Mouse (Mus musculus) intestine, embryonic 15.5 days (tissue): ENCODE data around the gene Ccdc163. TPM values are rescaled to one million over a fixed set of nuclear protein-coding genes. Genes with fewer than 3 reads are reported as not detected.
A peak's percentile ranks its signal among the peaks of the same experiment; 100 is the strongest.
"Not testable (repeated sequence)": the region's sequence is repeated elsewhere in the genome, so short reads cannot be mapped to it uniquely, and the experiment has no call there.

ENCODE experiments used
- ATAC-seq: fragments of 200-750 bp; cut with Nextera tagmentation; 2 replicates; pipeline ENCODE4 v1.8.0; 2017; ENCODE audit warnings: moderate TSS enrichment, moderate library complexity
- H3K27ac ChIP-seq: fragments of 300-500 bp; sonication (generic); 2 replicates; pipeline ENCODE4 v1.5.1; 2015; ENCODE audit warnings: mild to moderate bottlenecking, inconsistent platforms
- H3K27me3 ChIP-seq: fragments of 300-500 bp; sonication (generic); replicated peaks from 2 replicates; pipeline ENCODE4 v1.6.1; 2015; ENCODE audit warnings: inconsistent platforms
- H3K36me3 ChIP-seq: fragments of 300-500 bp; sonication (generic); 2 replicates; pipeline ENCODE4 v1.6.1; 2015; ENCODE audit warnings: inconsistent platforms
- H3K4me1 ChIP-seq: fragments of 300-500 bp; sonication (generic); replicated peaks from 2 replicates; pipeline ENCODE4 v1.6.1; 2015; ENCODE audit warnings: inconsistent platforms
- H3K4me2 ChIP-seq: fragments of 300-500 bp; sonication (generic); replicated peaks from 2 replicates; pipeline ENCODE4 v1.6.1; 2015; ENCODE audit warnings: mild to moderate bottlenecking, inconsistent platforms
- H3K4me3 ChIP-seq: fragments of 300-500 bp; sonication (generic); replicated peaks from 2 replicates; pipeline ENCODE4 v1.5.1; 2015; ENCODE audit warnings: inconsistent platforms
- H3K9ac ChIP-seq: fragments of 300-500 bp; sonication (generic); 2 replicates; pipeline ENCODE4 v1.6.1; 2015; ENCODE audit warnings: inconsistent platforms
- H3K9me3 ChIP-seq: fragments of 300-500 bp; sonication (generic); 2 replicates; pipeline ENCODE4 v1.6.1; 2016; ENCODE audit warnings: inconsistent platforms
- WGBS: fragments of 180-500 bp; shearing (Covaris S2); methylation state at CpG from one replicate; pipeline ENCODE4 v1.1.7; 2015; 5-methylcytosine and 5-hydroxymethylcytosine counted together
- polyA plus RNA-seq: library from polyadenylated mRNA; unstranded; fragments of >200 nt; fragmentation: Nextera tagmentation; extraction: Ambion mirVana; gene quantifications from 2 replicates; pipeline ENCODE4 v1.2.1, GENCODE M21; 2015

Gene Ccdc163
- 25.2 and 26.4 TPM in 2 replicates for polyA plus RNA-seq

DNA sequence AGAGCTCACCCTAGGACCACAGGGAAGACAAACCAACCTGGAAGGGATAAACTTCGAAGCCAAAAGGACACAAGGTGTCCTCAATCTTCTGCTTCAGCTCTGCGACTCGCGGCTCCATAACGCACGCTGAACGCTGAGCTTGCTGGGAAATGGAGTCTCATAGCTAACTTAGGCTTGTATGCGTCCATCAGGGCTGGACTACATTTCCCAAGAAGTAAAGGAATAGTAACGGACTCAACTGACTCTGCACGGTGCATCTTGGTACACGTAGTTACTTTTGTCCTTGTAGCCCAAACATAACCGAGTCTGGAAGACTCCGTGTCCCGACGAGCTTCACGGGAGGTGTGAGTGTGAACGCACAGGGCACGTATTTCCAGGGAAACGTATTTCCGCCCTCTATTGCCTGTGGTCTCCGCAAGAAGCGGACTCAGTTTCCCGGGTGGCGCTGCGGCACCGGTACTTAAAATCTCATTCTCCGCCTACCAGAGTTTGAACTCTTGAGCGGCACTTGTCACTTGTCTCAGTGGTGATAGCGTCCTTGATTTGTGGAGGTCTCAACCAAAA lies at the start of gene Ccdc163, which contains the start of gene Mmachc:
Ccdc163 (plus strand) TSS at position 309 of the 564 bp plus-strand sequence.
Mmachc (minus strand) TSS at position 206 of the 564 bp plus-strand sequence.
- peak; percentile 98 for ATAC-seq
- under 1% methylated on average over 29 of the region's 29 CpGs for WGBS
- H3K9ac ChIP-seq, result peak within 1 kb of the TSS; percentile 64

GRCm38 (mm10) chr4:116659474-116659873 lies 48.8 kb upstream of the Ccdc163 start:
- H3K27ac ChIP-seq, result no peak overlapping the region
- no peak overlapping the region for H3K4me2 ChIP-seq
- no peak overlapping the region for H3K4me3 ChIP-seq
- H3K36me3 ChIP-seq, result no peaks in the 10 kb centered on the region
- H3K9ac ChIP-seq, result no peak overlapping the region
- WGBS, result 42% methylated on average over 2 of the region's 2 CpGs
- no peaks in the 10 kb centered on the region for H3K27me3 ChIP-seq
- ATAC-seq, result peak; percentile 52
- H3K9me3 ChIP-seq, result no peaks in the 10 kb centered on the region
- no peaks in the 10 kb centered on the region; the same call in 1 of the 2 replicates for H3K4me1 ChIP-seq

More for the DNA sequence above, at the start of gene Ccdc163, which contains the start of gene Mmachc:
- no peaks in the 10 kb centered on the region for H3K9me3 ChIP-seq
- H3K36me3 ChIP-seq, result peaks cover 4% of the 10 kb centered on the region; the same call in 1 of the 2 replicates
- no peak within 1 kb of the TSS for H3K27ac ChIP-seq
- H3K4me1 ChIP-seq, result peaks cover 8% of the 10 kb centered on the region
- no peaks in the 10 kb centered on the region for H3K27me3 ChIP-seq
- H3K4me3 ChIP-seq, result peak within 1 kb of the TSS; percentile 63
- peak within 1 kb of the TSS; percentile 85 for H3K4me2 ChIP-seq

GRCm38 (mm10) chr4:116659916-116660315 lies 48.4 kb upstream of the Ccdc163 start:
- ATAC-seq, H3K36me3 ChIP-seq, H3K9ac ChIP-seq, H3K27me3 ChIP-seq, H3K4me1 ChIP-seq, H3K27ac ChIP-seq, H3K4me3 ChIP-seq, H3K4me2 ChIP-seq, H3K9me3 ChIP-seq: not testable (repeated sequence)
- WGBS, result 74% methylated on average over 6 of the region's 6 CpGs

GRCm38 (mm10) chr4:116660829-116661228 lies 47.5 kb upstream of the Ccdc163 start:
- Histone ChIP-seq H3K36me3 (no peaks in the 10 kb centered on the region), H3K4me3 (no peak overlapping the region), H3K4me1 (no peaks in the 10 kb centered on the region), H3K4me2 (no peak overlapping the region), H3K9me3 (no peaks in the 10 kb centered on the region), H3K27me3 (no peaks in the 10 kb centered on the region), H3K9ac (no peak overlapping the region), H3K27ac (peak overlapping the region; percentile 59)
- ATAC-seq, result peak; percentile 66
- 63% methylated on average over 6 of the region's 6 CpGs for WGBS

- ATAC-seq, result no peak
- Histone ChIP-seq H3K4me1 (no peaks in the 10 kb centered on the region), H3K36me3 (no peaks in the 10 kb centered on the region), H3K27ac (no peak overlapping the region), H3K4me3 (no peak overlapping the region), H3K9ac (no peak overlapping the region), H3K4me2 (no peak overlapping the region), H3K27me3 (no peaks in the 10 kb centered on the region), H3K9me3 (no peaks in the 10 kb centered on the region)
- WGBS, result 91% methylated on average over 1 of the region's 1 CpGs
These were observed 46.3 kb upstream of the Ccdc163 start for GRCm38 (mm10) chr4:116661998-116662397.

- 61% methylated on average over 4 of the region's 4 CpGs for WGBS
- Histone ChIP-seq H3K4me1 (no peaks in the 10 kb centered on the region), H3K4me2 (no peak overlapping the region), H3K27ac (no peak overlapping the region), H3K36me3 (no peaks in the 10 kb centered on the region), H3K9ac (no peak overlapping the region), H3K27me3 (no peaks in the 10 kb centered on the region), H3K4me3 (no peak overlapping the region), H3K9me3 (no peaks in the 10 kb centered on the region)
- no peak for ATAC-seq
These were observed 41.7 kb upstream of the Ccdc163 start for GRCm38 (mm10) chr4:116666625-116667024.

DNA sequence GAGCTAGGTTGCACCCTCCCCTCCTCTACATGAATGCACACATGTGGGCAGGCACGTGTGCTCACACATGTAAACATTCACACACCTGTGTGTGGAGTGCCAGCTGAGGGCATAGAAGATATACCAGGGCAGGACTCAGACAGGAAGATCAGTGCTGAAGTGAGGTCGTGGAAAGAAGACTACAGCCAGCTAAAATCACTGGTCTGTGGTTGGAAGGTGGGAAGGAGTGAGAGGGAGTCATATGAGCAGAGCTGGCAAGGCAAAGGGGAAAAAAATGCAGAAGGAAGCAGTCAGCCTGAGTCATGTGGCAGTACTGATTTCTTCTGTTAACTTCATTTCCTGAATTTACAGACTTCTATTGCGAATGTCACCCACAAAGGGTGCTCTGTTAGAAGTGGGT lies 40.2 kb upstream of the Ccdc163 start:
- Histone ChIP-seq H3K4me3 (no peak overlapping the region), H3K4me2 (no peak overlapping the region), H3K27ac (no peak overlapping the region), H3K27me3 (no peaks in the 10 kb centered on the region), H3K9ac (no peak overlapping the region), H3K4me1 (no peaks in the 10 kb centered on the region), H3K9me3 (no peaks in the 10 kb centered on the region), H3K36me3 (no peaks in the 10 kb centered on the region)
- no peak for ATAC-seq
- 57% methylated on average over 3 of the region's 3 CpGs for WGBS

DNA sequence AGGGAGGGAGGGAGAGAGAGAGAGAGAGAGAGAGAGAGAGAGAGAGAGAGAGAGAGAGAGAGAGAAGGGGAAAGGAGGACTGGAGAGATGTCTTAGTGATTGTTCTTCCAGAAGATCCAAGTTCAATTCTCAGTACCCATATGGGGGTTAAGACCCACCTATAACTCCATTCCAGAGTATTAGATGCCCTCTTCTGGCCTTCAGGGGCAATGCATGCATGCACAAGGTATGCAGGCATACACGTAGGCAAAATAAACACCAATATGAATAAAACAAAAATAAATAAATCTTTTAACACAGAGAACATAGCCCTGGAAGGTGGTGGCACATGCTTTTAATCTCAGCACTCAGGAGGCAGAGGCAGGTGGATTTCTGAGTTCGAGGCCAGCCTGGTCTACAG lies 39.0 kb upstream of the Ccdc163 start:
- 0 out of 2 replicates have a peak, but pooled peaks cover 3% of the 10 kb centered on the region for H3K4me1 ChIP-seq
- H3K27ac ChIP-seq, result no peak overlapping the region
- WGBS, result 72% methylated on average over 2 of the region's 2 CpGs
- no peak for ATAC-seq
- no peaks in the 10 kb centered on the region for H3K9me3 ChIP-seq
- no peak overlapping the region for H3K4me3 ChIP-seq
- H3K27me3 ChIP-seq, result no peaks in the 10 kb centered on the region
- H3K36me3 ChIP-seq, result no peaks in the 10 kb centered on the region
- H3K9ac ChIP-seq, result no peak overlapping the region
- no peak overlapping the region for H3K4me2 ChIP-seq

DNA sequence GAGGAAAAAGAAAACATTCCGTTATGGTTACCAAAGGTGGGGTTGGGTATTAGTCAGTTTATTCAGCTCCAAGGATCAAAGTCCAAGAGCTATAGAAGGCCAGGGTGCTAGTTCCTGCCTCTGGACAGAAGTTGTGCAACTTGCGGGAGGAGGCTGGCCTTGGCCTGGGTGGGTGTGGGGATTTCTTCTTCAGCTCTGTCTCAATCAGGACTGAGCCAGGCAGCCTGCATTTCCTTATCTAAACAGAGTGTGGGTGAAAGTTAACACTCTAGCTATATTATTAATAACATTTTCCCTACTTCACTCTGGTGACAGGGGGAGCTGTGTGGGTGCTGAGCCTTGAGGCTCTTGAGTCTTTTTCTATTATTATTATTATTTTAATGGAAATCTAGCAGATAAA lies 35.5 kb upstream of the Ccdc163 start:
- 0 out of 2 replicates have a peak, but pooled peaks cover 3% of the 10 kb centered on the region for H3K4me1 ChIP-seq
- H3K9ac ChIP-seq, result no peak overlapping the region
- no peaks in the 10 kb centered on the region for H3K27me3 ChIP-seq
- no peak overlapping the region for H3K4me2 ChIP-seq
- peak; percentile 98 for ATAC-seq
- no peaks in the 10 kb centered on the region for H3K36me3 ChIP-seq
- no peak overlapping the region for H3K4me3 ChIP-seq
- no peaks in the 10 kb centered on the region for H3K9me3 ChIP-seq
- 0 out of 2 replicates have a peak overlapping the region, but pooled peaks have one; percentile 28 for H3K27ac ChIP-seq
- WGBS, result 20% methylated on average over 2 of the region's 2 CpGs

DNA sequence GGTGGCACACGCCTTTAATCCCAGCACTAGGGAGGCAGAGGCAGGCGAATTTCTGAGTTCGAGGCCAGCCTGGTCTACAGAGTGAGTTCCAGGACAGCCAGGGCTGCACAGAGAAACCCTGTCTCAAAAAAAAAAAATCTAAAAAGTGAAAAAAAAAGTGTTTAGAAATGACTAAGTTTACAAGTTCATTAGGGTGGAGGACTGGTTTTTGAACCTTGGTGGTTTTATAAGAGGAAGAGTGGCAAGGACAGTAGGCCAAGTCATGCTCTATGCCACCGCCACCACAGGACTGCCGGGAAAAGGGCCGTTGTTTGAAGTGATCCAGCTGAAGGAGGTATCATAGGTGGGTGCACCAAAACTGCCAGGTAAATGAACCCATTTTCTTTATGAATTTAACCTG lies 33.5 kb upstream of the Ccdc163 start:
- not testable (repeated sequence) for H3K27ac ChIP-seq, H3K4me2 ChIP-seq, H3K27me3 ChIP-seq, H3K4me3 ChIP-seq, H3K9ac ChIP-seq, ATAC-seq, H3K4me1 ChIP-seq, H3K36me3 ChIP-seq, H3K9me3 ChIP-seq
- WGBS, result 85% methylated on average over 6 of the region's 6 CpGs

- H3K9ac ChIP-seq, result no peak overlapping the region
- no peaks in the 10 kb centered on the region for H3K9me3 ChIP-seq
- 0 out of 2 replicates have a peak, but pooled peaks cover 3% of the 10 kb centered on the region for H3K4me1 ChIP-seq
- ATAC-seq, result no peak
- no peak overlapping the region for H3K4me3 ChIP-seq
- H3K27ac ChIP-seq, result no peak overlapping the region
- H3K36me3 ChIP-seq, result no peaks in the 10 kb centered on the region
- no peaks in the 10 kb centered on the region for H3K27me3 ChIP-seq
- no peak overlapping the region for H3K4me2 ChIP-seq
- WGBS, result 81% methylated on average over 3 of the region's 3 CpGs
These were observed 32.3 kb upstream of the Ccdc163 start for GRCm38 (mm10) chr4:116676027-116676426.

DNA sequence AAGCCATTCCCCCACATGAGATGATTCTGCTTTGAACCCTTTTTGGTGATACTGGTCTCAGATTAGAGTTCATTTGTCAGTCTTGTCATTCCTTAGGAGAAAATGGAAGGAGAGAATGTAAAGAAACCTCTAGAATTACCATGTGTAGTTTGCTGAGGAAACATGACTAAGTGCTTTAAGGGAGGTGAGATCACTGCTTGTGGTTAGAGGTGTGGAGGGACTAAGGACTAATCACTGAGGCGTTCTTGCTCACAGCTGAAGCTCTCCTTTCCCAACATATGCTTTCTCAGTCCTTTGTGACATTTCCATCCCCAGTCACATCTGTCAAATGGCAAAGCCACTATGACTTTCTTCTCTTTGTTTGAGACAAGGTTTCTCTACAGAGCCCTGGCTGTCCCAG lies 30.5 kb upstream of the Ccdc163 start:
- Histone ChIP-seq H3K4me3 (no peak overlapping the region), H3K4me1 (0 out of 2 replicates have a peak, but pooled peaks cover 3% of the 10 kb centered on the region), H3K27ac (no peak overlapping the region), H3K9me3 (no peaks in the 10 kb centered on the region), H3K4me2 (no peak overlapping the region), H3K36me3 (no peaks in the 10 kb centered on the region), H3K9ac (no peak overlapping the region), H3K27me3 (no peaks in the 10 kb centered on the region)
- ATAC-seq, result no peak
- WGBS, result 86% methylated on average over 1 of the region's 1 CpGs

GRCm38 (mm10) chr4:116679141-116679540 lies 29.2 kb upstream of the Ccdc163 start:
- no peak overlapping the region for H3K9ac ChIP-seq
- no peak for ATAC-seq
- 66% methylated on average over 5 of the region's 5 CpGs for WGBS
- no peak overlapping the region for H3K4me3 ChIP-seq
- H3K9me3 ChIP-seq, result no peaks in the 10 kb centered on the region
- H3K36me3 ChIP-seq, result no peaks in the 10 kb centered on the region
- no peaks in the 10 kb centered on the region for H3K4me1 ChIP-seq
- H3K27me3 ChIP-seq, result no peaks in the 10 kb centered on the region
- H3K27ac ChIP-seq, result no peak overlapping the region
- H3K4me2 ChIP-seq, result no peak overlapping the region
